In the genomic region with DNA sequence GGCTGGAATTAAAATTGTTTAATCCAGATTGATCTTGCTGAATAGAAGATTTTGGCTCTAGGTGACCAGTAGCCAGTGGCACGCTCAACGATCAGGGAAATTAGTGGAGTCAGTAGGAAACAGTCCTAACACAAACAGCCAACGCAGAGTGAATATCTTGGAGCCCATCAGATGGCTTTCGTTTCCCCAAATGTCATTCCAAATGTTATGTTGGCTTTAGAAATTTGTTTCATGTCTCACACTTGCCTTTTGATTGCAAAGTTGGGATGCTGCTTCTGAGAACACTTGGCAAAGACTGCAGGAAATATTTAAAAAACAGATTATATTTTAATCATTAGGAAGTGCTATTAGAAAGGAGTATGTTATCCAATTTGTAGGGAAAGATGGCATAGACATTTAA, we compare ENCODE assay signal across 20 mouse cellular contexts.
DNase-seq lines count a peak whose midpoint lies in the region; ATAC-seq and TF ChIP-seq lines count a peak whose summit lies in the region.
"Had no signal": no experiment of that assay in that cellular context is flagged by ENCODE, and none has a peak within 500 bp of the region (broad histone marks: within the 10 kb centered on the region; RNA-seq: fewer than 3 reads in every experiment).

No protein-coding gene starts in this region.

- 72% methylated on average over 4 of the region's 4 CpGs for WGBS in forebrain, embryonic 16.5 days
- 83% methylated on average over 4 of the region's 4 CpGs for WGBS in forebrain, embryonic 10.5 days
- WGBS in cerebellum, adult 2 months: 20% methylated on average over 4 of the region's 4 CpGs

- H3K27ac ChIP-seq in forebrain, embryonic 16.5 days (ENCODE audit: low read length): no peak overlapping the region
- H3K27ac ChIP-seq in forebrain, embryonic 10.5 days: no peak overlapping the region
- H3K27ac ChIP-seq in cerebellum, adult 2 months (ENCODE audit: insufficient read depth, low read length): no peak overlapping the region
- H3K27ac ChIP-seq: embryonic facial prominence, embryonic 13.5 days; heart, embryonic 10.5 days; hindbrain, embryonic 12.5 days had no signal

- no peak overlapping the region for H3K9ac ChIP-seq in forebrain, embryonic 16.5 days (replicated peaks; ENCODE audit: low read depth, low read length)
- H3K9ac ChIP-seq: embryonic facial prominence, embryonic 13.5 days; hindbrain, embryonic 12.5 days had no signal

- H3K27me3 ChIP-seq in forebrain, embryonic 16.5 days (replicated peaks; ENCODE audit: control insufficient read depth, insufficient read depth, low read length): no peaks in the 10 kb centered on the region
- H3K27me3 ChIP-seq in forebrain, embryonic 10.5 days (ENCODE audit: poor library complexity, severe bottlenecking): no peaks in the 10 kb centered on the region
- H3K27me3 ChIP-seq in cerebellum, adult 2 months (ENCODE audit: control insufficient read depth, insufficient read depth, low read length): no peaks in the 10 kb centered on the region
- H3K27me3 ChIP-seq: embryonic facial prominence, embryonic 13.5 days; hindbrain, embryonic 12.5 days had no signal

- peak; percentile 68 for ATAC-seq in forebrain, embryonic 16.5 days
- ATAC-seq: hindbrain, embryonic 16.5 days; inflammation-experienced regulatory T-cells, adult 6 months had no signal

- no peak overlapping the region for H3K4me3 ChIP-seq in forebrain, embryonic 16.5 days (replicated peaks; ENCODE audit: low read length)
- H3K4me3 ChIP-seq in forebrain, embryonic 10.5 days: no peak overlapping the region
- H3K4me3 ChIP-seq in cerebellum, adult 2 months (replicated peaks; ENCODE audit: insufficient read depth, low read depth, low read length): no peak overlapping the region
- H3K4me3 ChIP-seq: embryonic facial prominence, embryonic 13.5 days; heart, embryonic 10.5 days; hindbrain, embryonic 12.5 days had no signal

- TF ChIP-seq POLR2A in brain, embryonic 14.5 days (IDR thresholded peaks at IDR 0.05; ENCODE audit: borderline replicate concordance, extremely low read depth, insufficient read depth, insufficient read length, poor library complexity, severe bottlenecking): no peak
- no peak for TF ChIP-seq POLR2A in cerebellum, adult 2 months (IDR thresholded peaks at IDR 0.05; ENCODE audit: borderline replicate concordance, insufficient read depth, low read length)

- no peaks in the 10 kb centered on the region for H3K36me3 ChIP-seq in forebrain, embryonic 16.5 days (ENCODE audit: control insufficient read depth, insufficient read depth)
- no peaks in the 10 kb centered on the region for H3K36me3 ChIP-seq in forebrain, embryonic 10.5 days (replicated peaks)
- H3K36me3 ChIP-seq: embryonic facial prominence, embryonic 13.5 days; heart, embryonic 10.5 days; hindbrain, embryonic 12.5 days had no signal

- no peaks in the 10 kb centered on the region for H3K4me1 ChIP-seq in forebrain, embryonic 16.5 days (replicated peaks; ENCODE audit: control insufficient read depth, insufficient read depth, low read length)
- H3K4me1 ChIP-seq in forebrain, embryonic 10.5 days: no peaks in the 10 kb centered on the region
- no peaks in the 10 kb centered on the region for H3K4me1 ChIP-seq in cerebellum, adult 2 months (ENCODE audit: control insufficient read depth, insufficient read depth, low read length)
- H3K4me1 ChIP-seq: embryonic facial prominence, embryonic 13.5 days; heart, embryonic 10.5 days; hindbrain, embryonic 12.5 days had no signal

- no peaks in the 10 kb centered on the region for H3K9me3 ChIP-seq in forebrain, embryonic 16.5 days (ENCODE audit: control insufficient read depth, low read length)
- no peaks in the 10 kb centered on the region for H3K9me3 ChIP-seq in forebrain, embryonic 10.5 days
- H3K9me3 ChIP-seq: embryonic facial prominence, embryonic 13.5 days; heart, embryonic 10.5 days; hindbrain, embryonic 12.5 days had no signal

- no peak overlapping the region for H3K4me2 ChIP-seq in forebrain, embryonic 16.5 days (ENCODE audit: low read length)
- H3K4me2 ChIP-seq: embryonic facial prominence, embryonic 13.5 days; hindbrain, embryonic 12.5 days had no signal

- TF ChIP-seq CTCF in brain, embryonic 14.5 days (IDR thresholded peaks at IDR 0.05; ENCODE audit: borderline replicate concordance, extremely low read depth, insufficient read depth, insufficient read length): no peak
- TF ChIP-seq CTCF in cerebellum, adult 2 months (IDR thresholded peaks at IDR 0.05; ENCODE audit: borderline replicate concordance, insufficient read depth, low read depth, low read length): no peak

- DNase-seq in forebrain, embryonic 10.5 days (ENCODE audit: extremely low spot score, low spot score): no peak
- DNase-seq in brain, embryonic 14.5 days (ENCODE audit: low read depth): peak; percentile 66
- DNase-seq in layer of hippocampus, adult 18-20 months (ENCODE audit: low spot score in 2 of 2): peak; percentile 16 to 76
- DNase-seq in layer of hippocampus, adult 9-11 months: peak; percentile 35
- no peak for DNase-seq in urinary bladder, postnatal 10 days (ENCODE audit: low spot score)
- no peak for DNase-seq in kidney, postnatal 4 days
- no peak for DNase-seq in cerebellum, adult 2 months
- DNase-seq: adrenal gland, adult 2 months; adrenal gland, postnatal 36 days; cerebellum, adult 18-20 months; gastrocnemius, postnatal 10 days; heart, adult 18-20 months; heart, postnatal 10 days; heart, postnatal 4 days had no signal

Comparison
In these comparisons a context has a peak if more than half of its experiments do, and no peak if none do; other contexts are left out.
1. DNase-seq: peak in brain, embryonic 14.5 days (single experiment), layer of hippocampus, adult 18-20 months (2 of 2) and layer of hippocampus, adult 9-11 months (single experiment); none in forebrain, embryonic 10.5 days (single experiment), urinary bladder, postnatal 10 days (single experiment), kidney, postnatal 4 days (0 of 2) and cerebellum, adult 2 months (0 of 2).